20 mouse cellular contexts compared by ENCODE assay signal in the genomic region with DNA sequence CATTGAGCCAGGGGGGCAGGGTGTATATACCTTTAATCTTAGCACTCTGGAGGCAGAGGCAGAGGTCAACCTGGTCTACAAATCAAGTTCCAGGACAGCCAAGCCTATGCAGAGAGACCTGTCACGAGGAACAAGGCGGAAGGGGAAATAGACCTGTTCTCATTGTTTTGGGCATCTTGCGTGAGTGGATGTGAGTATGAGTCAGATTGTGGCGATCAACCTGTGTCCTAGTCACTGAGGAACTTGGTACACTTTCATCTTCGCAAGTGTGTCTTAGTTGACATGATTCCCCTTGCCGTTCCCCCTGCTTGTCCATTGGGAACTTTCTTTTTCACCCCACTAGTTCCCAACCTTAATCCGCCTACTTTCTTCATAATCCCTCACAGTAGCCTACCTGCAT.
"Had no signal": no experiment of that assay in that cellular context is flagged by ENCODE, and none has a peak within 500 bp of the region (broad histone marks: within the 10 kb centered on the region; RNA-seq: fewer than 3 reads in every experiment).

No protein-coding gene starts in this region.

- H3K4me1 ChIP-seq: midbrain, embryonic 10.5 days; midbrain, embryonic 13.5 days; neural tube, embryonic 13.5 days; stomach, embryonic 15.5 days had no signal

- H3K27ac ChIP-seq: left cerebral cortex, adult 2 months; liver, embryonic 13.5 days; midbrain, embryonic 10.5 days; midbrain, embryonic 13.5 days; neural tube, embryonic 13.5 days; stomach, embryonic 15.5 days had no signal

- H3K27me3 ChIP-seq: liver, embryonic 13.5 days; megakaryocyte, embryonic 14.5 days; midbrain, embryonic 13.5 days; neural tube, embryonic 13.5 days; stomach, embryonic 15.5 days had no signal

- DNase-seq: kidney, adult 2 months; kidney, postnatal 10 days; kidney, postnatal 36 days; layer of hippocampus, postnatal 36 days; liver, embryonic 13.5 days; lung, adult 2 months; right cerebral cortex, adult 18-20 months; right cerebral cortex, postnatal 14 days; right cerebral cortex, postnatal 4 days; thymus, adult 18-20 months; thymus, postnatal 36 days had no signal

- H3K9ac ChIP-seq: liver, embryonic 13.5 days; midbrain, embryonic 13.5 days; neural tube, embryonic 13.5 days; stomach, embryonic 15.5 days had no signal

- H3K4me3 ChIP-seq: left cerebral cortex, adult 2 months; liver, embryonic 13.5 days; megakaryocyte, embryonic 14.5 days; midbrain, embryonic 10.5 days; midbrain, embryonic 13.5 days; myocyte; neural tube, embryonic 13.5 days; stomach, embryonic 15.5 days had no signal

- H3K9me3 ChIP-seq: liver, embryonic 13.5 days; megakaryocyte, embryonic 14.5 days; midbrain, embryonic 10.5 days; midbrain, embryonic 13.5 days; neural tube, embryonic 13.5 days; stomach, embryonic 15.5 days had no signal

- ATAC-seq: intestine, postnatal 0 days; midbrain, embryonic 13.5 days; midbrain, embryonic 16.5 days had no signal

- H3K4me2 ChIP-seq: liver, embryonic 13.5 days; midbrain, embryonic 13.5 days; neural tube, embryonic 13.5 days; stomach, embryonic 15.5 days had no signal

- H3K36me3 ChIP-seq: neural tube, embryonic 13.5 days; stomach, embryonic 15.5 days had no signal
